Mouse (Mus musculus): ENCODE measurements around the gene Blvrb. TPM values are rescaled to one million over a fixed set of nuclear protein-coding genes. Genes with fewer than 3 reads are reported as not detected.
A peak's percentile ranks its signal among the peaks of the same experiment; 100 is the strongest.
"Not testable (repeated sequence)": the region's sequence is repeated elsewhere in the genome, so short reads cannot be mapped to it uniquely, and the experiment has no call there.

Blvrb gene
- polyA plus RNA-seq, 2 experiments = 673 to 1,114 TPM

GRCm38 (mm10) chr7:27490227-27490542, 42.4 kb downstream of the Blvrb start:
- Histone ChIP-seq H3K9ac (replicated peaks) (peak overlapping the region; percentile 84), H3K27ac (peak overlapping the region; percentile 81), H3K27me3 (ENCODE audit: control insufficient read depth, insufficient read depth, low read length) (no peaks in the 10 kb centered on the region), H3K9me3 (ENCODE audit: control insufficient read depth, low read length) (no peaks in the 10 kb centered on the region), H3K4me2 (ENCODE audit: low read depth) (peak overlapping the region; percentile 90), H3K36me3 (replicated peaks; ENCODE audit: control insufficient read depth, insufficient read depth, low read depth) (peaks cover 14% of the 10 kb centered on the region), H3K4me1 (replicated peaks; ENCODE audit: control insufficient read depth in 2 of 2, insufficient read depth in 2 of 2, low read length in 1 of 2) (peaks cover 36 to 46% of the 10 kb centered on the region in 2 experiments), H3K4me3 (ENCODE audit: insufficient read depth in 1 of 2, low read depth in 2 of 2, low read length in 2 of 2) (peak overlapping the region; percentile 37 to 64)
- TF ChIP-seq EP300 (IDR thresholded peaks at IDR 0.05; ENCODE audit: low read depth) (no peak), CTCF (IDR thresholded peaks at IDR 0.05; ENCODE audit: low read depth) (no peak)
- no peak for DNase-seq (ENCODE audit: low read depth in 3 of 3, low spot score in 3 of 3)
- 28% methylated on average over 4 of the region's 4 CpGs for WGBS (ENCODE audit: insufficient replicate concordance)
- no peak for ATAC-seq (ENCODE audit: insufficient read depth)

DNA sequence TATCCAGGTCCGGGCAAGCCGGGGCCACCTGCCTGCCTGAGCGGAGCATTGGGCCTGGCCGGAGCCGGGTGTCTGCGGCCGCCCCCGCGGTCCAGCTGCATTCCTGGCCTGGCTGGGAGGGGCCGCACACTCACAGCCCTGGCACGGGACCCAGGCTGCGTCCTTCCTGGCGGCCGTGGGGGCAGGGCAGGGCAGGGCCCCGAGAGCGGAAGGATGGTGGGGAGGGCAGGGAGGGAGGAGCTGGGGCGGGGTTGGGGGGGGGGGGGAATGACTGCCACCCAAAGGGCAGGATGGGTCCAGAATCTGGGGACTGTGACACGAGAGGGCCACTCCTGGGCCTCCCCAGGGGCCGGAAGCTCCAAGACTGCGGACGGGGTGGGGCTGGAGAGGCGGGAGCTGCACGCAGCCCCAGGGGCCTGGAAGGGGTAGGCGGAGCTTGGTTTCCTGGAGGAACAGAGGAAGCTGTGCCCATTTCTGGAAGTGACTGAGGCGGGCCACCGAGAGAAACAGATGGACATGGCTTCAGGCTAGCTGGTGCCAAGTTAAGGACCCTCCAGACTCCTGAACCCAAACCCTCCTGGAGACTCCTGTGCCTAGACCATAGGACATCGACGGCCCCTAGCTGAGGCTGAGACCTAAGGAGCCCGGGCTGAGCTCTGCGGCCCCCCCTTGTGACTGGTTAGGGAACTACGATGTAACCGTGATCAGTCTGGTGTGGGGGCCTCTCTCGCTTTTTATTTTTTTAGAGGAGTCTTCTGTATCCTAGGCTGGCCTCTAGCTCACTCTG, 43.0 kb downstream of the Blvrb start:
- peak overlapping the region; percentile 81 for H3K27ac ChIP-seq
- peak overlapping the region; percentile 90 for H3K4me2 ChIP-seq (ENCODE audit: low read depth)
- TF ChIP-seq CTCF (IDR thresholded peaks at IDR 0.05; ENCODE audit: low read depth) (peak; percentile 94), EP300 (IDR thresholded peaks at IDR 0.05; ENCODE audit: low read depth) (no peak)
- H3K9ac ChIP-seq (replicated peaks) = peak overlapping the region; percentile 84
- no peaks in the 10 kb centered on the region for H3K27me3 ChIP-seq (ENCODE audit: control insufficient read depth, insufficient read depth, low read length)
- H3K9me3 ChIP-seq (ENCODE audit: control insufficient read depth, low read length) = no peaks in the 10 kb centered on the region
- H3K36me3 ChIP-seq (replicated peaks; ENCODE audit: control insufficient read depth, insufficient read depth, low read depth) = peaks cover 14% of the 10 kb centered on the region
- peak overlapping the region; percentile 64 to 71 for H3K4me3 ChIP-seq (ENCODE audit: insufficient read depth in 1 of 2, low read depth in 2 of 2, low read length in 2 of 2)
- WGBS (ENCODE audit: insufficient replicate concordance) = under 1% methylated on average over 32 of the region's 33 CpGs
- DNase-seq (ENCODE audit: low read depth in 3 of 3, low spot score in 3 of 3) (peak; percentile 86 to 92 (median 87)), ATAC-seq (ENCODE audit: insufficient read depth) (peak; percentile 85)
- peaks cover 30 to 40% of the 10 kb centered on the region in 2 experiments for H3K4me1 ChIP-seq (replicated peaks; ENCODE audit: control insufficient read depth in 2 of 2, insufficient read depth in 2 of 2, low read length in 1 of 2)

DNA sequence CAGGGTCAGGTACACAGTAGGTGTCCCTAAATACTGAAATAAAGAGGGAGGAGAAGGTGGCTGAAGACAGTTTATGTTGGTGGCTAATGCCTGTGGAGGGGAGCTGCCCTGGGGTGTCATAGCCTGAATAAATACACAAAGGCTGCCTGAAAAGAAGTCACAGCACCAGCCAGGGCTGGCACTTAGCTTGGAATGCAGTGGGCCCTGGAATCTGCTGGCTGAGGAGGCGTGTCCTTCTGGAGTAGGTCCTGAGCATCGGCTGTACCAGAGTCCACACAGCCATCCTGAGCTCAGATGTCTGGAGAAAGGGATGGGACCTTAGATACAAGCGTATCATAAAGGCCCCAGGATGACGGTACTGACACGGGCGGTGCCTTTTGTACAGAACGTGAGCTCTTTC, 44.1 kb downstream of the Blvrb start:
- DNase-seq (ENCODE audit: low read depth in 3 of 3, low spot score in 3 of 3) (no peak), ATAC-seq (ENCODE audit: insufficient read depth) (no peak)
- Histone ChIP-seq H3K4me3 (ENCODE audit: insufficient read depth in 1 of 2, low read depth in 2 of 2, low read length in 2 of 2) (no peak overlapping the region; a peak in 1 of 4 replicates), H3K4me1 (replicated peaks; ENCODE audit: control insufficient read depth in 2 of 2, insufficient read depth in 2 of 2, low read length in 1 of 2) (peaks cover 29 to 38% of the 10 kb centered on the region in 2 experiments), H3K27me3 (ENCODE audit: control insufficient read depth, insufficient read depth, low read length) (no peaks in the 10 kb centered on the region), H3K9ac (replicated peaks) (peak overlapping the region; percentile 84), H3K4me2 (ENCODE audit: low read depth) (peak overlapping the region; percentile 90), H3K36me3 (replicated peaks; ENCODE audit: control insufficient read depth, insufficient read depth, low read depth) (peaks cover 14% of the 10 kb centered on the region), H3K27ac (peak overlapping the region; percentile 81), H3K9me3 (ENCODE audit: control insufficient read depth, low read length) (no peaks in the 10 kb centered on the region)
- TF ChIP-seq EP300 (IDR thresholded peaks at IDR 0.05; ENCODE audit: low read depth) = no peak
- TF ChIP-seq CTCF (IDR thresholded peaks at IDR 0.05; ENCODE audit: low read depth) = no peak
- 65% methylated on average over 7 of the region's 7 CpGs for WGBS (ENCODE audit: insufficient replicate concordance)

DNA sequence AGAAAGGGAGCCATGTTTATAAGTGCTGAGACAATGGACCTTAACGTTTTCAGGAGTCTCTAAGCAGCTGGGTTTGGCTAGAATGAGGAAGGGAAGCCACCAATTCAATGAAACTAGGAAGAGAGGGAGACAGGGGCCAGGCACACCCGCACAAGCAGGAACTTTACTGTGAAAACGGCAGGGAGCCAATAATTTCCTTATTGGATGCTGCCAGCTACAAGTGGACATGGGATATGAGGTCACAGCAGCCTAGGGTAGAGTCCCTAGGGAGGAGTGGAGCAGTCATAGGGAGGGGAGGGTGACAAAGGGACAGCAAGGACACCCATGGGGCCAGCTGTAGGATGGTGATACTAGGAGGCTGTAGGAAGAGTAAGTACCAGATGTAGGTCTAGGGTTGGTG, 45.2 kb downstream of the Blvrb start:
- no peak for TF ChIP-seq EP300 (IDR thresholded peaks at IDR 0.05; ENCODE audit: low read depth)
- no peak for TF ChIP-seq CTCF (IDR thresholded peaks at IDR 0.05; ENCODE audit: low read depth)
- Histone ChIP-seq H3K4me1 (replicated peaks; ENCODE audit: control insufficient read depth in 2 of 2, insufficient read depth in 2 of 2, low read length in 1 of 2) (peaks cover 35 to 45% of the 10 kb centered on the region in 2 experiments), H3K36me3 (replicated peaks; ENCODE audit: control insufficient read depth, insufficient read depth, low read depth) (peaks cover 14% of the 10 kb centered on the region), H3K9ac (replicated peaks) (no peak overlapping the region), H3K27ac (no peak overlapping the region), H3K4me3 (ENCODE audit: insufficient read depth in 1 of 2, low read depth in 2 of 2, low read length in 2 of 2) (no peak overlapping the region), H3K9me3 (ENCODE audit: control insufficient read depth, low read length) (no peaks in the 10 kb centered on the region), H3K4me2 (ENCODE audit: low read depth) (no peak overlapping the region), H3K27me3 (ENCODE audit: control insufficient read depth, insufficient read depth, low read length) (no peaks in the 10 kb centered on the region)
- no peak for ATAC-seq (ENCODE audit: insufficient read depth)
- 42% methylated on average over 3 of the region's 3 CpGs for WGBS (ENCODE audit: insufficient replicate concordance)
- DNase-seq (ENCODE audit: low read depth in 3 of 3, low spot score in 3 of 3) = no peak

DNA sequence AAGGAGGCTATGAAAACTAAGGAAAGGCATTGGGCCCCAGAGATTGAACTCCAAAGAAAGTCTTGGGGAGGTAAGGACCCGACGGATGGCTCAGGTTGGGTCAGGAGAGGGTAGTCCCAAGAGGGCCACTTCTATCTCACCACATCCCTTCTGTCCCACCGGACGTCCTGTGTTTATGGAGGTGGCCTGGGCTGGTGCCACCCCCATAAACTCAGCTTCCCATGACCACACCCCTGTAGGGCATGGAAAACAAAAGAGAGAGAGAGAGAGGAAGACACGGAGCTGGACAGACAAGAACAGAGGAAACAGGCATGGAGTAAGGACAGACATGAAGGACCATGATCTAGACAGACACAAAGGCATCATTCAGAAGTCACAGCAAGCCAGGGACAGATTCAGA, 45.7 kb downstream of the Blvrb start:
- Histone ChIP-seq H3K4me2 (ENCODE audit: low read depth) (no peak overlapping the region), H3K27me3 (ENCODE audit: control insufficient read depth, insufficient read depth, low read length) (no peaks in the 10 kb centered on the region), H3K4me3 (ENCODE audit: insufficient read depth in 1 of 2, low read depth in 2 of 2, low read length in 2 of 2) (no peak overlapping the region), H3K9me3 (ENCODE audit: control insufficient read depth, low read length) (no peaks in the 10 kb centered on the region), H3K27ac (no peak overlapping the region), H3K4me1 (replicated peaks; ENCODE audit: control insufficient read depth in 2 of 2, insufficient read depth in 2 of 2, low read length in 1 of 2) (peaks cover 31 to 40% of the 10 kb centered on the region in 2 experiments), H3K36me3 (replicated peaks; ENCODE audit: control insufficient read depth, insufficient read depth, low read depth) (peaks cover 14% of the 10 kb centered on the region), H3K9ac (replicated peaks) (no peak overlapping the region)
- no peak for ATAC-seq (ENCODE audit: insufficient read depth)
- no peak for DNase-seq (ENCODE audit: low read depth in 3 of 3, low spot score in 3 of 3)
- TF ChIP-seq EP300 (IDR thresholded peaks at IDR 0.05; ENCODE audit: low read depth) (no peak), CTCF (IDR thresholded peaks at IDR 0.05; ENCODE audit: low read depth) (no peak)
- WGBS (ENCODE audit: insufficient replicate concordance) = 76% methylated on average over 5 of the region's 5 CpGs

- peaks cover 23 to 32% of the 10 kb centered on the region in 2 experiments for H3K4me1 ChIP-seq (replicated peaks; ENCODE audit: control insufficient read depth in 2 of 2, insufficient read depth in 2 of 2, low read length in 1 of 2)
- H3K9me3 ChIP-seq (ENCODE audit: control insufficient read depth, low read length); H3K36me3 ChIP-seq (replicated peaks; ENCODE audit: control insufficient read depth, insufficient read depth, low read depth); H3K4me2 ChIP-seq (ENCODE audit: low read depth); H3K27me3 ChIP-seq (ENCODE audit: control insufficient read depth, insufficient read depth, low read length); ATAC-seq (ENCODE audit: insufficient read depth); DNase-seq (ENCODE audit: low read depth in 3 of 3, low spot score in 3 of 3); H3K9ac ChIP-seq (replicated peaks); H3K4me3 ChIP-seq (ENCODE audit: insufficient read depth in 1 of 2, low read depth in 2 of 2, low read length in 2 of 2); H3K27ac ChIP-seq: not testable (repeated sequence)
- 68% methylated on average over 9 of the region's 9 CpGs for WGBS (ENCODE audit: insufficient replicate concordance)
These were observed 47.0 kb downstream of the Blvrb start for GRCm38 (mm10) chr7:27494659-27495367.
